Mouse (Mus musculus): Measurements from ENCODE around the gene Fbxo36. TPM values are rescaled to one million over a fixed set of nuclear protein-coding genes. Genes with fewer than 3 reads are reported as not detected.
A peak's percentile ranks its signal among the peaks of the same experiment; 100 is the strongest.

Gene Fbxo36
- polyA plus RNA-seq, 1 experiment from 2014 or later: 10.1 TPM

- no peak for ATAC-seq (ENCODE audit: insufficient number of reproducible peaks, insufficient read depth, low FRiP score, low TSS enrichment, low read depth)
- Histone ChIP-seq H3K27ac (no peak overlapping the region), H3K36me3 (no peaks in the 10 kb centered on the region), H3K9ac (replicated peaks) (0 out of 2 replicates have a peak overlapping the region, but pooled peaks have one; percentile 63), H3K4me2 (peak overlapping the region; percentile 93), H3K4me1 (replicated peaks) (no peaks in the 10 kb centered on the region), H3K27me3 (peaks cover 42% of the 10 kb centered on the region), H3K4me3 (replicated peaks) (peak overlapping the region; percentile 58), H3K9me3 (no peaks in the 10 kb centered on the region)
- 12% methylated on average over 22 of the region's 22 CpGs for WGBS
Observed at GRCm38 (mm10) chr1:84933472-84934150, 94.0 kb downstream of the Fbxo36 start.

GRCm38 (mm10) chr1:84934151-84934502 lies 94.5 kb downstream of the Fbxo36 start:
- peak overlapping the region; percentile 63 for H3K9ac ChIP-seq (replicated peaks)
- H3K27ac ChIP-seq: no peak overlapping the region
- H3K4me1 ChIP-seq (replicated peaks): no peaks in the 10 kb centered on the region
- under 1% methylated on average over 12 of the region's 12 CpGs for WGBS
- H3K27me3 ChIP-seq: peaks cover 42% of the 10 kb centered on the region
- H3K4me3 ChIP-seq (replicated peaks): peak overlapping the region; percentile 58
- peak overlapping the region; percentile 93 for H3K4me2 ChIP-seq
- ATAC-seq (ENCODE audit: insufficient number of reproducible peaks, insufficient read depth, low FRiP score, low TSS enrichment, low read depth): no peak
- no peaks in the 10 kb centered on the region for H3K36me3 ChIP-seq
- no peaks in the 10 kb centered on the region for H3K9me3 ChIP-seq

- peak within 1 kb of the TSS; percentile 63 for H3K9ac ChIP-seq (replicated peaks)
- H3K27me3 ChIP-seq: peaks cover 42% of the 10 kb centered on the region
- H3K4me2 ChIP-seq: peak within 1 kb of the TSS; percentile 93
- no peaks in the 10 kb centered on the region for H3K36me3 ChIP-seq
- WGBS: under 1% methylated on average over 59 of the region's 59 CpGs
- peak within 1 kb of the TSS; percentile 58 for H3K4me3 ChIP-seq (replicated peaks)
- no peaks in the 10 kb centered on the region for H3K4me1 ChIP-seq (replicated peaks)
- H3K27ac ChIP-seq: no peak within 1 kb of the TSS
- H3K9me3 ChIP-seq: no peaks in the 10 kb centered on the region
- peak; percentile 82 for ATAC-seq (ENCODE audit: insufficient number of reproducible peaks, insufficient read depth, low FRiP score, low TSS enrichment, low read depth)
Observed at GRCm38 (mm10) chr1:84934503-84935333, 95.1 kb downstream of the Fbxo36 start, which contains the start of gene Slc16a14. Gene Slc16a14, minus strand, starts transcription at chr1:84935134.

GRCm38 (mm10) chr1:84935668-84936067 lies 96.0 kb downstream of the Fbxo36 start:
- H3K4me2 ChIP-seq: no peak overlapping the region

GRCm38 (mm10) chr1:84936716-84937510 lies 97.3 kb downstream of the Fbxo36 start:
- Histone ChIP-seq H3K9ac (replicated peaks) (no peak overlapping the region), H3K27ac (no peak overlapping the region), H3K4me1 (replicated peaks) (no peaks in the 10 kb centered on the region), H3K36me3 (no peaks in the 10 kb centered on the region), H3K4me3 (replicated peaks) (no peak overlapping the region), H3K9me3 (no peaks in the 10 kb centered on the region), H3K4me2 (no peak overlapping the region), H3K27me3 (peaks cover 42% of the 10 kb centered on the region)
- ATAC-seq (ENCODE audit: insufficient number of reproducible peaks, insufficient read depth, low FRiP score, low TSS enrichment, low read depth): no peak
- 88% methylated on average over 19 of the region's 19 CpGs for WGBS

More at GRCm38 (mm10) chr1:84935668-84936067, 96.0 kb downstream of the Fbxo36 start:
- H3K9me3 ChIP-seq: no peaks in the 10 kb centered on the region
- H3K36me3 ChIP-seq: no peaks in the 10 kb centered on the region
- H3K27ac ChIP-seq: no peak overlapping the region
- peaks cover 42% of the 10 kb centered on the region for H3K27me3 ChIP-seq
- no peak for ATAC-seq (ENCODE audit: insufficient number of reproducible peaks, insufficient read depth, low FRiP score, low TSS enrichment, low read depth)
- 75% methylated on average over 9 of the region's 9 CpGs for WGBS
- no peak overlapping the region for H3K4me3 ChIP-seq (replicated peaks)
- no peaks in the 10 kb centered on the region for H3K4me1 ChIP-seq (replicated peaks)
- no peak overlapping the region for H3K9ac ChIP-seq (replicated peaks)

- Histone ChIP-seq H3K4me2 (no peak overlapping the region), H3K4me1 (replicated peaks) (no peaks in the 10 kb centered on the region), H3K27ac (no peak overlapping the region), H3K4me3 (replicated peaks) (no peak overlapping the region), H3K27me3 (peaks cover 24% of the 10 kb centered on the region), H3K9me3 (no peaks in the 10 kb centered on the region), H3K36me3 (no peaks in the 10 kb centered on the region), H3K9ac (replicated peaks) (no peak overlapping the region)
- ATAC-seq (ENCODE audit: insufficient number of reproducible peaks, insufficient read depth, low FRiP score, low TSS enrichment, low read depth): no peak
- WGBS: 66% methylated on average over 4 of the region's 4 CpGs
Observed at GRCm38 (mm10) chr1:84939466-84939865, 99.8 kb downstream of the Fbxo36 start.

- Histone ChIP-seq H3K36me3 (no peaks in the 10 kb centered on the region), H3K4me3 (replicated peaks) (no peak overlapping the region), H3K27me3 (peaks cover 18% of the 10 kb centered on the region), H3K9ac (replicated peaks) (no peak overlapping the region), H3K9me3 (no peaks in the 10 kb centered on the region), H3K4me2 (no peak overlapping the region), H3K27ac (no peak overlapping the region), H3K4me1 (replicated peaks) (no peaks in the 10 kb centered on the region)
- ATAC-seq (ENCODE audit: insufficient number of reproducible peaks, insufficient read depth, low FRiP score, low TSS enrichment, low read depth): no peak
- 92% methylated on average over 2 of the region's 2 CpGs for WGBS
Observed at GRCm38 (mm10) chr1:84940322-84940721, 100.7 kb downstream of the Fbxo36 start.

- Histone ChIP-seq H3K27ac (no peak overlapping the region), H3K27me3 (no peaks in the 10 kb centered on the region), H3K36me3 (no peaks in the 10 kb centered on the region), H3K4me3 (replicated peaks) (no peak overlapping the region), H3K9ac (replicated peaks) (no peak overlapping the region), H3K4me2 (no peak overlapping the region), H3K4me1 (replicated peaks) (no peaks in the 10 kb centered on the region), H3K9me3 (no peaks in the 10 kb centered on the region)
- ATAC-seq (ENCODE audit: insufficient number of reproducible peaks, insufficient read depth, low FRiP score, low TSS enrichment, low read depth): no peak
Observed at GRCm38 (mm10) chr1:84942666-84943065, 103.0 kb downstream of the Fbxo36 start.

- WGBS: 94% methylated on average over 4 of the region's 4 CpGs
- H3K27ac ChIP-seq: no peak overlapping the region
- ATAC-seq (ENCODE audit: insufficient number of reproducible peaks, insufficient read depth, low FRiP score, low TSS enrichment, low read depth): no peak
- no peak overlapping the region for H3K4me3 ChIP-seq (replicated peaks)
- H3K9me3 ChIP-seq: no peaks in the 10 kb centered on the region
- H3K4me1 ChIP-seq (replicated peaks): no peaks in the 10 kb centered on the region
- no peaks in the 10 kb centered on the region for H3K36me3 ChIP-seq
- no peak overlapping the region for H3K9ac ChIP-seq (replicated peaks)
- H3K4me2 ChIP-seq: no peak overlapping the region
- H3K27me3 ChIP-seq: no peaks in the 10 kb centered on the region
Observed at GRCm38 (mm10) chr1:84943549-84943948, 103.9 kb downstream of the Fbxo36 start.

- Histone ChIP-seq H3K27me3 (no peaks in the 10 kb centered on the region), H3K9me3 (no peaks in the 10 kb centered on the region), H3K9ac (replicated peaks) (no peak overlapping the region), H3K4me1 (replicated peaks) (no peaks in the 10 kb centered on the region), H3K36me3 (no peaks in the 10 kb centered on the region), H3K27ac (no peak overlapping the region), H3K4me3 (replicated peaks) (no peak overlapping the region), H3K4me2 (no peak overlapping the region)
- ATAC-seq (ENCODE audit: insufficient number of reproducible peaks, insufficient read depth, low FRiP score, low TSS enrichment, low read depth): no peak
- WGBS: 86% methylated on average over 3 of the region's 3 CpGs
Observed at GRCm38 (mm10) chr1:84945950-84946349, 106.3 kb downstream of the Fbxo36 start.

GRCm38 (mm10) chr1:84947390-84947789 lies 107.7 kb downstream of the Fbxo36 start:
- Histone ChIP-seq H3K27me3 (no peaks in the 10 kb centered on the region), H3K9ac (replicated peaks) (no peak overlapping the region)
- ATAC-seq (ENCODE audit: insufficient number of reproducible peaks, insufficient read depth, low FRiP score, low TSS enrichment, low read depth): no peak

More at GRCm38 (mm10) chr1:84947390-84947789, 107.7 kb downstream of the Fbxo36 start:
- Histone ChIP-seq H3K27ac (no peak overlapping the region), H3K36me3 (no peaks in the 10 kb centered on the region), H3K4me2 (no peak overlapping the region), H3K4me3 (replicated peaks) (no peak overlapping the region), H3K9me3 (no peaks in the 10 kb centered on the region), H3K4me1 (replicated peaks) (no peaks in the 10 kb centered on the region)
- whole genome bisulfite sequencing: 82% methylated on average over 2 of the region's 2 CpGs
